Mouse (Mus musculus): Measurements from ENCODE around the gene Adgre5.

The Adgre5 gene

GRCm38 (mm10) chr8:83740976-83741741 is at the start of gene Adgre5:
Gene Adgre5 (minus strand): TSS chr8:83741326.
- peak; percentile 74 for DNase-seq (ENCODE audit: low spot score)

GRCm38 (mm10) chr8:83789826-83790225 is 48.7 kb upstream of the Adgre5 start:
- no peak for DNase-seq (ENCODE audit: low spot score)

- no peak for DNase-seq (ENCODE audit: low spot score)
Measured at GRCm38 (mm10) chr8:83785046-83785445, 43.9 kb upstream of the Adgre5 start.

GRCm38 (mm10) chr8:83782832-83783558 is 41.9 kb upstream of the Adgre5 start:
- peak; percentile 82 for DNase-seq (ENCODE audit: low spot score)

- no peak for DNase-seq (ENCODE audit: low spot score)
Measured at GRCm38 (mm10) chr8:83779610-83780009, 38.5 kb upstream of the Adgre5 start.

GRCm38 (mm10) chr8:83778051-83778450 is 36.9 kb upstream of the Adgre5 start:
- DNase-seq (ENCODE audit: low spot score), result no peak

GRCm38 (mm10) chr8:83776632-83777031 is 35.5 kb upstream of the Adgre5 start:
- no peak for DNase-seq (ENCODE audit: low spot score)

GRCm38 (mm10) chr8:83774221-83774620 is 33.1 kb upstream of the Adgre5 start:
- DNase-seq (ENCODE audit: low spot score), result no peak

GRCm38 (mm10) chr8:83773452-83773846 is 32.3 kb upstream of the Adgre5 start:
- DNase-seq (ENCODE audit: low spot score), result no peak

GRCm38 (mm10) chr8:83772701-83773451 is 31.8 kb upstream of the Adgre5 start:
- peak; percentile 54 for DNase-seq (ENCODE audit: low spot score)

GRCm38 (mm10) chr8:83771791-83772190 is 30.7 kb upstream of the Adgre5 start:
- no peak for DNase-seq (ENCODE audit: low spot score)

GRCm38 (mm10) chr8:83770669-83771068 is 29.5 kb upstream of the Adgre5 start:
- DNase-seq (ENCODE audit: low spot score), result no peak

- DNase-seq (ENCODE audit: low spot score), result no peak
Measured at GRCm38 (mm10) chr8:83769720-83770119, 28.6 kb upstream of the Adgre5 start.

- no peak for DNase-seq (ENCODE audit: low spot score)
Measured at GRCm38 (mm10) chr8:83768526-83768925, 27.4 kb upstream of the Adgre5 start.

- DNase-seq (ENCODE audit: low spot score), result no peak
Measured at GRCm38 (mm10) chr8:83767442-83767841, 26.3 kb upstream of the Adgre5 start.

- no peak for DNase-seq (ENCODE audit: low spot score)
Measured at GRCm38 (mm10) chr8:83765663-83766062, 24.5 kb upstream of the Adgre5 start.

GRCm38 (mm10) chr8:83764717-83765116 is 23.6 kb upstream of the Adgre5 start:
- DNase-seq (ENCODE audit: low spot score), result no peak

- DNase-seq (ENCODE audit: low spot score), result no peak
Measured at GRCm38 (mm10) chr8:83764116-83764515, 23.0 kb upstream of the Adgre5 start.

GRCm38 (mm10) chr8:83759231-83759759 is 18.2 kb upstream of the Adgre5 start:
- no peak for DNase-seq (ENCODE audit: low spot score)

GRCm38 (mm10) chr8:83758298-83758697 is 17.2 kb upstream of the Adgre5 start:
- no peak for DNase-seq (ENCODE audit: low spot score)

- no peak for DNase-seq (ENCODE audit: low spot score)
Measured at GRCm38 (mm10) chr8:83757084-83757607, 16.0 kb upstream of the Adgre5 start.

GRCm38 (mm10) chr8:83756273-83756672 is 15.1 kb upstream of the Adgre5 start:
- no peak for DNase-seq (ENCODE audit: low spot score)
